Mouse (Mus musculus) G1E (cell line): ENCODE data around the gene Dock10. TPM values are rescaled to one million over a fixed set of nuclear protein-coding genes. Genes with fewer than 3 reads are reported as not detected.

ENCODE experiments used
- ATAC-seq: 2 replicates; pipeline ENCODE4 v1.8.0; 2016; ENCODE audit warnings: mild to moderate bottlenecking; ENCODE audit not compliant: insufficient number of reproducible peaks, poor library complexity, low FRiP score, severe bottlenecking; ENCODE audit errors: extremely low read depth
- DNase-seq: peaks from one replicate; pipeline ENCODE4 v3.0.0; 2012; ENCODE audit warnings: low spot score
- H3K27me3 ChIP-seq: 2 replicates; pipeline ENCODE4 v1.6.1; 2012; ENCODE audit warnings: mild to moderate bottlenecking, low read length, inconsistent platforms; ENCODE audit not compliant: insufficient read depth
- H3K36me3 ChIP-seq: replicated peaks from 2 replicates; pipeline ENCODE3; 2012; ENCODE audit warnings: mild to moderate bottlenecking, inconsistent platforms
- H3K4me1 ChIP-seq: 2 replicates; pipeline ENCODE4 v1.6.1; 2012; ENCODE audit warnings: low read depth, low read length, inconsistent platforms, mixed read lengths; ENCODE audit not compliant: insufficient read depth
- H3K4me3 ChIP-seq: 2 replicates; pipeline ENCODE4 v1.5.1; 2012; ENCODE audit warnings: low read depth, mild to moderate bottlenecking, inconsistent platforms, low read length, moderate library complexity, mixed read lengths
- H3K9me3 ChIP-seq: replicated peaks from 2 replicates; pipeline ENCODE4 v1.6.1; 2012; ENCODE audit warnings: inconsistent platforms
- CTCF ChIP-seq: IDR thresholded peaks from 2 replicates; pipeline ENCODE4 v1.5.1; 2012; ENCODE audit warnings: low read depth, low read length, inconsistent platforms, mixed read lengths
- GATA1 ChIP-seq: IDR thresholded peaks from 2 replicates; pipeline ENCODE4 v1.6.1; 2012; ENCODE audit warnings: borderline replicate concordance, low read length, inconsistent platforms, mixed read lengths
- GATA2 ChIP-seq: IDR thresholded peaks from 2 replicates; pipeline ENCODE4 v1.6.1; 2012; ENCODE audit warnings: low read depth, low read length, inconsistent platforms, borderline replicate concordance
- POLR2AphosphoS5 ChIP-seq: IDR thresholded peaks from 2 replicates; pipeline ENCODE4 v1.6.1; 2012; ENCODE audit warnings: low read depth, low read length, inconsistent platforms; ENCODE audit not compliant: insufficient replicate concordance
- TAL1 ChIP-seq: conservative IDR thresholded peaks from 2 replicates; pipeline ENCODE4 v1.6.1; 2012; ENCODE audit warnings: low read depth, low read length, inconsistent platforms, mixed read lengths
- polyA plus RNA-seq: library from polyadenylated mRNA; stranded (reverse); fragments of >175 nt; gene quantifications from 2 replicates; pipeline ENCODE4 v1.2.3, GENCODE M21; 2012
- total RNA-seq, 2 experiments: library from RNA; stranded (forward) in 1 of 2; stranded (reverse) in 1 of 2; fragments of 200-1000 nt in 1 of 2; fragments of >200 nt in 1 of 2; fragmentation: Nextera tagmentation in 1 of 2; gene quantifications; 2 replicates each; pipeline ENCODE4 v1.2.3; 2014 to 2017

Gene Dock10
- total and polyA plus RNA-seq, 3 experiments = 0.76 TPM; not detected in 2

- Histone ChIP-seq H3K27me3 (no peaks in the 10 kb centered on the region), H3K4me1 (no peaks in the 10 kb centered on the region), H3K36me3 (no peaks in the 10 kb centered on the region), H3K9me3 (peaks cover 8% of the 10 kb centered on the region), H3K4me3 (no peak overlapping the region)
- ATAC-seq = no peak
- TF ChIP-seq GATA1 (no peak), POLR2AphosphoS5 (no peak), GATA2 (no peak), CTCF (no peak), TAL1 (no peak)
- DNase-seq = no peak
Measured at GRCm38 (mm10) chr1:80637214-80637705, 121.1 kb downstream of the Dock10 start.

GRCm38 (mm10) chr1:80635825-80636224 lies 122.5 kb downstream of the Dock10 start:
- Histone ChIP-seq H3K9me3 (peaks cover 8% of the 10 kb centered on the region), H3K4me1 (no peaks in the 10 kb centered on the region), H3K4me3 (no peak overlapping the region), H3K36me3 (no peaks in the 10 kb centered on the region), H3K27me3 (no peaks in the 10 kb centered on the region)
- no peak for TF ChIP-seq POLR2AphosphoS5
- TF ChIP-seq GATA1 = no peak
- TF ChIP-seq GATA2 = no peak
- TF ChIP-seq CTCF = no peak
- no peak for TF ChIP-seq TAL1
- DNase-seq (no peak), ATAC-seq (no peak)

DNA sequence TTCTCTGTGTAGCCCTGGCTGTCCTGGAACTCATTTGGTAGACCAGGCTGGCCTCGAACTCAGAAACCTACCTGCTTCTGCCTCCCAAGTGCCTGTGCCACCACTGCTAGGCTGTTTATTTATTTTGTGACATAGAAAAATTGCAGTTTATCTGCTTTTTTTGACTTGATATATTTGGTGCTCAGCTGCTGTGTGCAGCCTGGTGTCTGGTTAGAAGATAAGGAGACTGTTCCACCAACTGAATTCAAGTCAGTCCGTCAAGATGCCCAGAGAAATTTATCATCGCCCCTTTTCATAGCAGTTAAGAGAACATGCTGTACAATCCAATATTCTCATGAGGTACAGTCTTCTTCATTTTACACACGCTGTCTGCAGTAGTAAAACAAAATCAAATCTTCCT lies 124.8 kb downstream of the Dock10 start:
- H3K4me3 ChIP-seq = no peak overlapping the region
- H3K4me1 ChIP-seq = no peaks in the 10 kb centered on the region
- H3K36me3 ChIP-seq = no peaks in the 10 kb centered on the region
- peaks cover 8% of the 10 kb centered on the region for H3K9me3 ChIP-seq
- no peak for TF ChIP-seq GATA2
- TF ChIP-seq CTCF = no peak
- TF ChIP-seq POLR2AphosphoS5 = no peak
- TF ChIP-seq GATA1 = no peak
- TF ChIP-seq TAL1 = no peak
- ATAC-seq (no peak), DNase-seq (no peak)
- no peaks in the 10 kb centered on the region for H3K27me3 ChIP-seq

DNA sequence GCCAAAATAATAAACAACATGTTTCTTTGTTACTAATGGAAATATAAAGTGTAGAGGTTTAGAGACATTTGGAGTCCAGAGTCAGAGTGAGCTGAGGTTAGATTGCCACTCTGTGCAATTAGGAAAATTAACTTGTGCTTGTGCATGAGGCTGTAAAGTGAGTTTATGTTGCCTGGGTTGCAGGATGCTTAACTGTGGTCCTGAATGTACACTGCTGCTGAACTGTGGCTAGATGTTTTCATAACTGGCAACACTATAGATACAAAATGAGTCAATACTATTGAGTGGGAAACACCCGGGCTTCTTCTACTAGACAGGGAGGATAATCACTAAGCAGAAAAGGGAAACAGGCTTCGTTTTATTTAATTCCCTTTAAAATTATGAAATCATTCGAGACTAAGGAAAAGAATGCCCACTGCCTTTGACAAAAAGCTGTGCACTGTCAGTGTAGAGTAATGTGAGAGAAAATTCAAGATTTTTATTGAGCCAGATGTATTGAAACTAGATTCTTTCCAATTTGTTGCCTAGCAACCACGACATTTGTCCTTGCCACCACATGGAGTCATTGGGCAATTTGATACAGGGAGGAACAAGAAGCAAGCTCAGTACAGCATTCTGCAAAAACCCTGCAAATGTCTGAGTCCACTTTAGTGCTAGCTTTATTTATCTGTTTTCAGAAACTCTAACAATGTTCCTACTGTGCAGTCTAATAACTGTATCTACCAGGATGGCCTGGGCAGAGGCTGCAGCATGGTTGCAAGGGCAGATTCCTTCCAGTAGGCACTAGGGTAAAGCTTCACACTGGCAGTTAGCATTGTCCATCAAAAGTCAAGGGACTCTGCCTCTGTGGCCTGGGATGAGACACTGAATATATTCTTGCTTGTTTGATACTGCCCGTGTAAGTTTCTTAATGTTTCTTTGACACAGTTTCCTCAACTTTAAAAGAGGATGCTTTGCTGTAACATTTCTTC lies 127.9 kb downstream of the Dock10 start:
- DNase-seq (no peak), ATAC-seq (no peak)
- no peaks in the 10 kb centered on the region for H3K4me1 ChIP-seq
- H3K4me3 ChIP-seq = no peak overlapping the region
- H3K27me3 ChIP-seq = no peaks in the 10 kb centered on the region
- TF ChIP-seq TAL1 (no peak), GATA1 (no peak), CTCF (no peak), GATA2 (no peak), POLR2AphosphoS5 (no peak)
- no peaks in the 10 kb centered on the region for H3K36me3 ChIP-seq
- no peaks in the 10 kb centered on the region; the same call in 1 of the 2 replicates for H3K9me3 ChIP-seq

DNA sequence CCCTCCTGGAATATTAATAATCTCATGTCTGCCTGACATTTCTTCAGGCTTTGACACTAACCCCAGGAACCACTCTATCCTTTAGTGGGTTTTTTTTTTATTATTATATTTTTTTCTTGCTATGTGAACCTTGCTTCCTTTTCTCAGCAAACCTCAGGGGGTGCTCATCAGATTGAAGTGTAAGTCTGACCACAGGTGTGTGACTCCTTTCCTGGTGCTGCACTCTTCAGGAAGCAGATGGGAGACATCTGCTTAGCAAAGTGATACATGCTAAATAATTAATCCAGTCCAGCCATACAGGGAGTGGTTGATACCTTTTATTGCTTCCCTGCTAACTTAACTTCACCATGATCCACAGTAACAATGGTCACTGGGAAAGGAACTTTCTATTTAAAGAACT lies 130.3 kb downstream of the Dock10 start:
- ATAC-seq (no peak), DNase-seq (no peak)
- Histone ChIP-seq H3K27me3 (no peaks in the 10 kb centered on the region), H3K9me3 (peaks cover 2% of the 10 kb centered on the region; the same call in 1 of the 2 replicates), H3K4me1 (no peaks in the 10 kb centered on the region), H3K4me3 (no peak overlapping the region), H3K36me3 (no peaks in the 10 kb centered on the region)
- no peak for TF ChIP-seq GATA2
- TF ChIP-seq POLR2AphosphoS5 = no peak
- no peak for TF ChIP-seq GATA1

- TF ChIP-seq TAL1 = no peak
- no peak for TF ChIP-seq GATA1
- no peak for TF ChIP-seq CTCF
- TF ChIP-seq POLR2AphosphoS5 = no peak
- TF ChIP-seq GATA2 = no peak
- Histone ChIP-seq H3K9me3 (peaks cover 3% of the 10 kb centered on the region; the same call in 1 of the 2 replicates), H3K27me3 (no peaks in the 10 kb centered on the region), H3K4me1 (no peaks in the 10 kb centered on the region), H3K36me3 (no peaks in the 10 kb centered on the region), H3K4me3 (no peak overlapping the region)
- no peak for ATAC-seq
- no peak for DNase-seq
Measured at GRCm38 (mm10) chr1:80626800-80627199, 131.5 kb downstream of the Dock10 start.
